Mouse (Mus musculus): Measurements from ENCODE around the gene Rhou. TPM values are rescaled to one million over a fixed set of nuclear protein-coding genes. Genes with fewer than 3 reads are reported as not detected.

Rhou gene
- total RNA-seq, 2 experiments from 2014 or later = 6.9 to 9.8 TPM

DNA sequence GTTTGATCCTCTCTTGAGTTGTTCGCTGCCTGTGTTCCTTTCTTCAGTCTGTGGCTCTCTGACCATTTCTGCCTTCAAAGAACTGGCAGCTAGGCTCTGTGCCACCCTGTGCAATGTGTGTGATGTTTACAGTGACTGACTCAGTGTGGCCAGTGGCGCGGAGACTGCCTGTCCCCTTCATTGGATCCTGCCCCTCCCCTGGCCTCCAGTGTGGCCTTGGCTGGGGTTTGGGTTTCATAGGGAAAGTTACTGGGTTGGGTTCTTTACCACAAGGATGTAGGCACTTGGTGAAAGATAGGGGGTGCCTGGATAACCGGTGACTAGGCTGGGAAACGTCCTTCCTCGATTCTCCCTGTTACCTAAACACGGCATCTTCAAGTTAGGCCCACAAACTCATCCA lies 31.1 kb downstream of the Rhou start:
- ATAC-seq (replicated peaks; ENCODE audit: low FRiP score, poor library complexity, severe bottlenecking) = no peak

DNA sequence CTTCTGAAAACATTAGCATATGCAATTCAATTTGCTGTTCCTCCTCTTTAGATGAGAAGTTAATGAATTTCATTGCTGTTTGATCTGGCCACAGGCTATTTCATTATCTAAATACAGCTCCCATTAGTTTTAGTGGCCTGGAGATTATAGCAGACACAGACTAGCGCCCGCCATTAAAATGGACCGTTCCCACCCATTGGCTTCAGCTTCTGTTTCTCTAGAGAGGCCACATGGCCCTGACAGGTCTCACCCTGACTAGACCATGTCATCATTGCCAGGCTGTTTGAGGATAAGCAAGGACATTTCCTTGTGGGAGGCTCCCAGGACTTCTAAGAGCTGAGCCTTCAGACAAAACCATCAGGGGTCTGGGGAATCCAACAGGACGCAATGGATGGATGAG lies 31.7 kb downstream of the Rhou start:
- no peak for ATAC-seq (replicated peaks; ENCODE audit: low FRiP score, poor library complexity, severe bottlenecking)

DNA sequence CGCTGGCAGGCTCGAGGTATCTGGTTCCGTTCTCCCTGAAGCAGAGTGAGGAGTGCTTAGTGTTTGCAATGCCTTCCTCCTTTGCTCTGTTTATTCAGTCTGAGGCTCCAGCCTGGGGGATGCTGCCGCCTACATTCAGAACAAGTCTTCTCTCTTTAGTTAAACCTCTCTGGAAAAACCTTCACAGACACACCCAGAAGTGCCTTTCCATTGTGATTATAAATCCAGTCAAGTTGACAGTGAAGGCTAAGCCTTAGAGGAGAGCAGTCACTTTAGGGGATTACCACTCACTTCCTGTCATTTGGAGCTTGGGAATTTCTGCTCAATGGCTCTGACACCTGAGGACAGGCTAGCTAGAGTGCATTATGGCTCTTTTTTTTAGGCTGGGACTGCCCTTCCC lies 34.1 kb downstream of the Rhou start:
- no peak for ATAC-seq (replicated peaks; ENCODE audit: low FRiP score, poor library complexity, severe bottlenecking)

DNA sequence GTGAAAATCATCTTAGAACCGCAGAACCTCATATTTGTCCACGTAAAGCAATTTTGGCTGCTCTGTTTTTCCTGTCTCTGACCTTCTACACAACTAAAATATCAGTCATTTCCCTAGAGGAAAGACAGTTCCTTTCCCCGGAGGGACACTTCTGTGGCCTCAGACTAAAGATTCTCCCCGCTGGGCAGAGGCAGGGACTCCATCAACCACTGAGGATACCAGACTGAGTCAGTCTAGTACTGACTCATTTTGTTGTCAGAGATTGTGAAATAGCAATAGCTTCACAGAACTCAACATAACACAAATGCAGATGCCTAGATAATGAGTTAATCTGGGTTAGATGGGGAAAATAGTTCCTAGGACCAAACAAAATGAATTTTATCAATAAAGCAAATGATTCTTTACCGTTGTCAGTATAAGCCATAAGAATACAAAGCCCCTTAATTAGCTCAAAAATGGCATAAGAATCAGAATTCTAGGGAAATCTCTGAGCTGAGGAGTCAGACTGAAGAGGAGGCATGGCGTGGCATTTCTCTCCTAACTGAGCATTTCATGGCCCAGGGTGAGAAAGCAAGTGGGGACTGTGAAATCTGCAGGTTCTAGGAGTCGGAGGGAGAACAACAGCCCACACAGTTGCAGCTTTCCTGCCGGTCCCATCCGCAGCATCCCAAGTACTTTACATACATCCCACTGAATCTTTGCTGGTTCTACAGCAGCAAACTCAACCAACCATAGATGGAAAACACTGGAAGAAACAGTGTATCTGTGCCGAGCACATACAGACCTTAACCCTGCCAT lies 38.6 kb downstream of the Rhou start:
- ATAC-seq (replicated peaks; ENCODE audit: low FRiP score, poor library complexity, severe bottlenecking) = no peak

DNA sequence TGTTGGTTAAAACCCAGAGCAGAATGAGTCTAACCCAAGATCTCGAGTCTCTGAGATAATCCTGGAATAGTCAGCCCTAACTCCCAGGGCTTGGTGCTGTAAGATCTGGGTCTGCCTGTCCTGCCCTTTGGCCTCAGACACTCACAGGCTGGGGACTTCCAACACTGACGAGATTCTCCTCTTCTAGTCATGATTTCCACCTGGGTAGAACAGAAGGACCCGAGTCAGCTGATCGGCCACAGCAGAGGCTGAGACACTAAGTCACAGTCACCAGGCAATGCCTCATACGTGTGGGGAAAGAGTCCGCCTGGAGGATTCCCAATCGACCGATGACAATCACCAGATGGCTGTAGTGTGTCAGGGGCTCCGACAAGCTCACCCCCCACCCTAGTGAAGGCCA lies 42.4 kb downstream of the Rhou start:
- ATAC-seq (replicated peaks; ENCODE audit: low FRiP score, poor library complexity, severe bottlenecking) = no peak

DNA sequence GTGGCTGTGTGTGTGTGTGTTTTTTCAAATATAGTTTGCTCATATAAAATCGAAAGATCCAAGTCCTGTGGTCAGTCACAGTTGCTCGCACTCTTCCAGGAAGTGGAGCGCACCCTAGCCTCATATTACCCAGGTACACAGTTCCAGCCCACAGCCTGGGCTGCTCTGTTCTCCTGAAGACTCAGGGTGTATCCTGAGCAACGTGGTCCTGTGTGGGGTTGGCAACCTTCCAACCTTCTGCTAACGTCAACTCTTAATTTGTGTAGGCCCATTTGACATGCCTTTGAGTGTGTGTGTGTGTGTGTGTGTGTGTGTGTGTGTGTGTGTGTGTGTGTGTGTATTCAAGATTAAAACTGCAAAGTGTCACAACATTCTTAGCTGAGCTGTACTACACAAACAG lies 43.6 kb downstream of the Rhou start:
- ATAC-seq (replicated peaks; ENCODE audit: low FRiP score, poor library complexity, severe bottlenecking) = no peak

DNA sequence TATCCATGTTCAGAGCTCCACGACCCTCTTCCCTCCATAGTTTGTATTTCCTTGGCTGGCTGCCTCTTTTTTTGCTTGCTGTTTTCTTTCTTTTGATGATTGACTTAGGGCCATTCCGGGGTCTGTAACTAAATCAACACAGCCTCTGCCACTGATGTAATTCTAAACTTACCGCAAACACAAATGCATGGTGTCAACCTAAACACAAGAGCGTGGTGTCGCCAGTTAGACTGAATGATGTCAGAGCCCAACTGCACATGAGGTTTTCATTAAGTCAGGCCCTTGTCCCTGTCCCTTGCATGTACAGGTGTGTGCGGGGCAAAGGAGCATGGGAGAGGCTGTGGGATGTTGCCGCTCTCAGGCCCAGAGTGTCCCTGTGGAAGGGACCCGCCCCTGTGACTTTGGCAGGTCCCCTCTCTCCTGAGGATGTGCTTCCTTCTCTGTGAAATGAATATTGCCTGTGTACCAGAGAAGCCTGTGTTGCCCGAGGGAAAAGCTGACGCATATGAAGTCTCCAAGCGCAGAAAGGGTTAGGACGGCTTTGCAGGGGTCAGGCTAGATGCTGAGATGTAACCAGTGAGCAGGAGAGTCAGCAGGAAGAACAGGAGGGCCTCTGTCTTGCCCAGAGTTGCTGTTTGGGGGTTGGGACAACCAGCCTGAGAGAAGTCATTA lies 46.8 kb downstream of the Rhou start:
- no peak for ATAC-seq (replicated peaks; ENCODE audit: low FRiP score, poor library complexity, severe bottlenecking)

DNA sequence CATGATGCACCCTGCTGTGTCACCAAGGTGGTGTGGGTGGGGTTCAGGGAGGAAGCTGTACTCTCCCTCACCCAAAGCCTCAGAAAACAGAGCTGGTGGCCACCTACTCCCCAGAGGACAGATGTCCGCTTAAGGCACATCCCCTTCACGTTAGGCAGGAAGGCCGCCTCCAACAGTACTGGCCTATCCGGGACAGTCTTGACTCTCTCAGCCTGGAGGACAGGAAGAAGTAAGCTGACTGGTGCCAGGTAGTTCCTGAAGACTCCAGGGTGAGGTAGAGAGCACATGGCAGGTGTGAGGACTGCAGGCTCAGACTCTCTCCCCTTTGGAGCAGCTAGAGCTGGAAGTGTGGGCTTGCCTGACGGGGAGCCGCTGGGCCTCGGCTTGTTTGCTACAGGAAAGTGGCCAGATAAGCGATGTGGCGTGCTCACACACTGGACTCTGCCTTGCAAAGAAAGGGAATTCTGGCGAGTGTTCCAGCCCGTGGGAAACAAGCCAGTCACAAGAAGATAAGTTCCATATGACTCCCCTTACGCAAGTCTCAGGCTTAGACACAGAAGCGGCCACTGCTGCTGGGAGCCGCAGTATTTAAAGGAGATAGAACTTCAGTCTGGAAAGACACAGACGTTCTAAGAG lies 48.3 kb downstream of the Rhou start:
- no peak for ATAC-seq (replicated peaks; ENCODE audit: low FRiP score, poor library complexity, severe bottlenecking)

DNA sequence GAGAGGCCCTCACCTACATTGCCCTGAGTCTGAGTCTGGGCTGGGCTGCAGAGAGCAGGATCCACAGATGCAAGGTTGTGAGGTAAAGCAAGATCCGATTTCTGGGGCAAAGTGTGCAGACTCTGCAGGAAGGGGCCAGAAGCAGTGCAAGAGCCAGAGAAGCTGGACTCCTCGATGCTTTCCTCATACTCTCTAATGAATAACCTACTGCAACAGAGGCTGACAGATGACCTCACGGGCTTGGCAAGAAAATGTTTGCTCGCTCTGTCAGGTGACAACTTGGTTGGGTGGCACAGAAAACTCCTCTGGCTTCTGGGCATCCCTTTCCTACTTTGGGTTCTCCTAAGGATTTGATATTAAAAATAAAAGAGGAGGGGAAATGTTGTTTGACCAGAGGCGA lies 51.6 kb downstream of the Rhou start:
- ATAC-seq (replicated peaks; ENCODE audit: low FRiP score, poor library complexity, severe bottlenecking) = no peak

DNA sequence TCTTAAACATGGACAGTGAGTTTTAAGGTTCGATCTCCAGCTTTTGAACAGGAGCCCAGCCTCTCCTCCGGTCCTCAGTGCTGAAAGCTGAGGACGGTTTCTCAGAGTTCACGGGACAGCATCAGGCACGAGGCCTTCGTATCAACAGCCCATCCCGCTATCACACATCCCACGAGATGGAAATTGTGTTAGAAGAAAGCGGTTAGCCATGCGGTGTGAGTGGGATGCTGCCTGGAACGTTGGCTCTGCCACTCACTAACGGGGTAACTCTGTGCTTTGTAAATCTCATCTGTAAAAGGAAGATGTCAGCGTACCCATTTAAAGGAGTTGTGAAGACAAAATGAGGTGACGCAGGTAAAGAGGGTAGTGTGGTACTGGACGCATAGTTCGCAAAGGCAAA lies 53.4 kb downstream of the Rhou start:
- no peak for ATAC-seq (replicated peaks; ENCODE audit: low FRiP score, poor library complexity, severe bottlenecking)

DNA sequence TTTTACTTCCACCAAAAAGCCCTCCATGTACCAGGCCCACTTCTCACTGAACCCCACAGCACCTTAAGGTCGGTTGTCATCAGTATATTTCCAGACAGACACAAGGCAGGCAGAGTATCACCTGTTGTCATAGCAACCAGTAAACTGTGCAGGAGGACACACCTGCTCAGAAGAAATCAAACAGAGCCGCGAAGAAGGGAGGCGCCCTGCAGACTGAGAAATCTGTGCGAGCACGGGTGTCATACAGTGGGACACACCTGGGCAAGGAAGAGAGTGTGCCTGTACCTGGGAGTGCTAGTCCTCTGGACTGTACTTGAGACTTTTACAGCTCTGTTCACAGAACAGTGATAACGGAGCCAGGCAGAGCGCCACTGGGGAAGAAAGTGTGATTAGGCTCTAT lies 55.0 kb downstream of the Rhou start:
- no peak for ATAC-seq (replicated peaks; ENCODE audit: low FRiP score, poor library complexity, severe bottlenecking)

DNA sequence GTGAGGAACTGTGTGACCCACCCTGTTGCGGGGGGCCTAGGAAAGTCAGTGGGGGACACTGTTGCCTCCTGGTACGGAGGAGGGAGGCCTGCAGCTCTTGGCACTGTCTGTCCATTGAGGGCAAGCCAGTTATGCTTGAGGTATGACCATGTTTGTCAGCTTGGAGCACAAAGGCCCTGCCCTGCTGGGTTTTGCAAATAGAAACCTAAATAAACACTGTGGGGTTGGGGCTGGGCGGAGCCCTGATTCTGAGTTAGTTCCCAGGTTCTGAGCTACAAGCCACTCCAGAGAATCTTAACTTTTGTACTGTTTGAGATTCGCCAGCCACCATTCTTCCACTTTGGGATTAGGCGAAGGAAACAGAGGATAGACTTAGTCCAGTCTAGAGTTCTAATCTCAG lies 56.6 kb downstream of the Rhou start:
- ATAC-seq (replicated peaks; ENCODE audit: low FRiP score, poor library complexity, severe bottlenecking) = no peak

Other genes starting within 250 kb of the Rhou start
- not detected in 2 replicates for gene Mc1r, start 246.8 kb upstream of the Rhou start, total RNA-seq (2015; ENCODE audit: low replicate concordance)
- gene Mc1r, start 246.8 kb upstream of the Rhou start, total RNA-seq (2017; ENCODE audit: low replicate concordance) = not detected in 2 replicates
- 3.8 TPM in 1 of 2 replicates, not detected in the other for gene Tubb3, start 242.5 kb upstream of the Rhou start, total RNA-seq (2015; ENCODE audit: low replicate concordance)
- not detected in 2 replicates for gene Tubb3, start 242.5 kb upstream of the Rhou start, total RNA-seq (2017; ENCODE audit: low replicate concordance)
- gene Def8, start 230.4 kb upstream of the Rhou start, total RNA-seq (2015; ENCODE audit: low replicate concordance) = 11.3 and 15.8 TPM in 2 replicates
- 12.8 and 16.5 TPM in 2 replicates for gene Def8, start 230.4 kb upstream of the Rhou start, total RNA-seq (2017; ENCODE audit: low replicate concordance)
- 6.1 and 10.4 TPM in 2 replicates for gene Afg3l1, start 176.0 kb upstream of the Rhou start, total RNA-seq (2015; ENCODE audit: low replicate concordance)
- 2.6 and 6.7 TPM in 2 replicates for gene Afg3l1, start 176.0 kb upstream of the Rhou start, total RNA-seq (2017; ENCODE audit: low replicate concordance)
- not detected in 2 replicates for gene Dbndd1, start 138.5 kb upstream of the Rhou start, total RNA-seq (2015; ENCODE audit: low replicate concordance)
- gene Dbndd1, start 138.5 kb upstream of the Rhou start, total RNA-seq (2017; ENCODE audit: low replicate concordance) = not detected in 2 replicates
- not detected in 2 replicates for gene Gas8, start 135.1 kb upstream of the Rhou start, total RNA-seq (2015; ENCODE audit: low replicate concordance)
- 2.4 and 3.4 TPM in 2 replicates for gene Gas8, start 135.1 kb upstream of the Rhou start, total RNA-seq (2017; ENCODE audit: low replicate concordance)
- gene Rab4a, start 152.1 kb downstream of the Rhou start, total RNA-seq (2015; ENCODE audit: low replicate concordance) = 2.1 and 8.5 TPM in 2 replicates
- 1.7 and 2.6 TPM in 2 replicates for gene Rab4a, start 152.1 kb downstream of the Rhou start, total RNA-seq (2017; ENCODE audit: low replicate concordance)
- 7.9 and 9.0 TPM in 2 replicates for gene Ccsap, start 206.3 kb downstream of the Rhou start, total RNA-seq (2015; ENCODE audit: low replicate concordance)
- gene Ccsap, start 206.3 kb downstream of the Rhou start, total RNA-seq (2017; ENCODE audit: low replicate concordance) = 9.8 and 11.9 TPM in 2 replicates
- gene Acta1, start 240.8 kb downstream of the Rhou start, total RNA-seq (2015; ENCODE audit: low replicate concordance) = 1.9 and 5.4 TPM in 2 replicates
- 0.70 and 0.94 TPM in 2 replicates for gene Acta1, start 240.8 kb downstream of the Rhou start, total RNA-seq (2017; ENCODE audit: low replicate concordance)